Mouse (Mus musculus) subcutaneous adipose tissue, adult 2 months (tissue): ENCODE data around the gene Smtn. TPM values are rescaled to one million over a fixed set of nuclear protein-coding genes. Genes with fewer than 3 reads are reported as not detected.

Experiments used
- polyA plus RNA-seq: library from polyadenylated mRNA; depleted of rRNA; stranded (reverse); fragments of >200 nt; gene quantifications from 2 replicates; pipeline ENCODE4 v1.2.3, GENCODE M21; 2012; ENCODE audit warnings: low replicate concordance; rRNA removed

The Smtn gene
- polyA plus RNA-seq = 32.7 and 197 TPM in 2 replicates

DNA sequence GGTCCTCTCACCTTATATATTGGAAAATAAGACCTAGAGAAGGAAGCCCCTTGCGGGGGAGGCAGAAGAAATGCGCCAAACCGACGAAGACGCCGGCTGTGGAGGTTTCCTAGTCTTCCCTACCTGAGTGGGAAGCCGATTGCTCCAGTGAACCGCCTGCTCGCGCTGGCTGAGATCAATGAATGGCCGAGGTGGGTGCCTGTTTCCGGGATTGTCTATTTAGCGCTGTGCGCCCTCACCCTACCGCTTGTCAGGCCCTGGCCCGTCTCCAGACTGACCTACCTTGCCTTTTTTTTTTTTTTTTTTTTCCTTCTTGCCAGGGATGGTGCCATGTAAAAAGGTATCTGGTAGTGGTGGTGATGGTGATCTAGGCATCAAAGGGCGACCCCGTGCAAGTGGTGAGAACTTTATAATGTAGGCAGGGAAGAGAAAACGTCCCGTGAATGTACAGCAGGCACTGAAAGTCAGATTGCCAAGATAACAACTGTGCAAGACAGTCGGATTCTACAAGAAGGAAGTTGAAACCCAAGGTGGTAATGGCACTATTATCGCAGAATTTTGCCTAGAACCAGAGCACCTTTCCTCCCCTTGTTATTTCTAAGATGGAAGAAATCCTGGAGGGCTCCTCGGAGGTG, at the start of gene Smtn:
Smtn (minus strand) TSS at position 162 of the 635 bp plus-strand sequence.

DNA sequence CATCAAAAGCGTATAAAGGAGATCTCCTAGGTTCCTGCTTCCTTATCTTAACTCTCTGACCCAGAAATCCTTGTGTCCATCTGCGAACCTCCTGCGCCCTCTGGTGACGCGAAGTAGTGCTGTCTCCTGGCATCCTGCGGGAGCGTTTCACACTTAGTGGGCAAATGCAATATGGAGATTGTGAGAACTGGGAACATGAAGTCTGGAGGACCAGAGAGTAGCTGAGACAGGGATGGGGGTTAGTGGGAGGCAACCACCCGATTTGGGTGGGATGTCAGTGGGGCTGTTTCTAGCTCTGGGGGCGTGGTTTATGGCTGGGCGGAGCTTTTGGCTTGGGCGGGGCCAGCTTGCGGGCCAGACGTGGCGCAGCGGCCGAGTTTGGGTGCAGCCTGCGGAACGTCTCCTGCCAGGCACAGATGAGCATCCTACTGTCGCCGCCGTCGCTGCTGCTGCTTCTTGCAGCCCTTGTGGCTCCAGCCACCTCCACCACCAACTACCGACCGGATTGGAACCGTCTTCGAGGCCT, 25.8 kb downstream of the Smtn start, which contains the start of gene Selenom:
Selenom (plus strand) TSS at position 156 of the 526 bp plus-strand sequence.

GRCm38 (mm10) chr11:3487952-3488570, 52.4 kb downstream of the Smtn start, which contains the start of gene Pla2g3:
Gene Pla2g3 (plus strand): TSS chr11:3488284.

Other genes starting within 250 kb of the Smtn start
- gene Pik3ip1, start 210.2 kb downstream of the Smtn start, polyA plus RNA-seq = 19.4 and 42.1 TPM in 2 replicates
- 43.9 and 95.1 TPM in 2 replicates for gene Limk2, start 131.4 kb downstream of the Smtn start, polyA plus RNA-seq
- gene Rnf185, start 88.2 kb downstream of the Smtn start, polyA plus RNA-seq = 28.3 and 41.1 TPM in 2 replicates
- 0.23 and 0.53 TPM in 2 replicates for gene Pla2g3, start 52.3 kb downstream of the Smtn start, polyA plus RNA-seq
- gene Inpp5j, start 35.8 kb downstream of the Smtn start, polyA plus RNA-seq = 0.87 and 6.5 TPM in 2 replicates
- gene Selenom, start 25.9 kb downstream of the Smtn start, polyA plus RNA-seq = 90.0 and 354 TPM in 2 replicates
- 12.1 and 22.0 TPM in 2 replicates for gene Morc2a, start 108.6 kb upstream of the Smtn start, polyA plus RNA-seq